Mouse (Mus musculus): ENCODE results near the gene Rrh. TPM values are rescaled to one million over a fixed set of nuclear protein-coding genes. Genes with fewer than 3 reads are reported as not detected.

Rrh gene
- total RNA-seq (2021): under 1 TPM; 0.13 to 0.96 TPM
- long read RNA-seq, experiment 1: 0 reads
- long read RNA-seq, experiment 2: 0 reads

DNA sequence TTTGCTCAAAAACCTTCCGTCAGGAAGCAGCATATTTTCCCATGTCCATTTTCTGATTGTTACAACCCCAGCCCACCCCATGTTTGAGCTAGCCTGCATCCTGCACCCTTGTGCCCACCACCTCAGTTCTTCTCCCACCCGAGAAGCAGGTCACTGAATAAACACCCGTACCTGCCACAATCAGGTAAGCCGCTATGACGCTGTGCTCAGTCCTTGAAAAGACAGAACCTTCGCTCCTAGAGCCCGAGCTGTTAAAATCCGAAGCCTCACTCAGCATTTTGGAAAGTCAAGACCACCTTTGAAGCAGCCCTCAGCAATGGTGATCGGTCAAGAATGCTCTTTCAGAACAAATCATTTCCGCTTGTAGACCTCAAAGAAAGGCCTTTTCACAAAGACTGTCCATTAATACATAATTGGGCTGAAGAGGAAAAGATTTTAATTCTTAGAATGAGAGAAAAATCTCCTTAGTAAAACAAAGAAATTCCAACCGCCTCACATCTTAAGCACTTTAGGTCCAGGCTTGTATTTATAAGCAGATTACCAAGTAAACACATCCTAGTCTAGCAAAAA, at the start of gene Rrh:
Gene Rrh (minus strand): TSS at position 382 of the 570 bp plus-strand sequence.
- DNase-seq (ENCODE audit: low spot score in 2 of 2): no peak

DNA sequence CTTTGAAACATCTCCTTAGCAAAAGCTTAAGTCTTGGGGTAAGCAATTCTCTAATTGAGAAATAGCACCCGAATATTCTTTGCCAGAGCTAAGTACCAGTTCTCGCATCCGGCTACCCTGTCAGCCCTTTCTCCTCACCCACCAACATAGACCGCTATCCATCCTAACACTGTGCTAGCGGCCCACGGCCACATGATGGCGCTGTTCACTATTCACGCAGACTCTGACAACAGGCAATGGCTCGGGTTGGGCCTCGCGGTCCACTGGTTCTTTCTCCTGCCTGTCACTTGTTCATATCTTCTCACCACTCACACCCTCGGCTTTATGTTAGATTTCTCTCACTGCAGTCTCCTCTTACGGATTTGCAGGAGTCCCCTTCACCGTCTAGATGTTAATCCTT, 41.3 kb upstream of the Rrh start:
- peak; percentile 27 to 29 for DNase-seq (ENCODE audit: low spot score in 2 of 2)

- DNase-seq (ENCODE audit: low spot score in 2 of 2): no peak
These were observed 40.2 kb upstream of the Rrh start for GRCm38 (mm10) chr3:129862592-129862991.

GRCm38 (mm10) chr3:129846846-129847245, 24.5 kb upstream of the Rrh start:
- DNase-seq (ENCODE audit: low spot score in 2 of 2): no peak

DNA sequence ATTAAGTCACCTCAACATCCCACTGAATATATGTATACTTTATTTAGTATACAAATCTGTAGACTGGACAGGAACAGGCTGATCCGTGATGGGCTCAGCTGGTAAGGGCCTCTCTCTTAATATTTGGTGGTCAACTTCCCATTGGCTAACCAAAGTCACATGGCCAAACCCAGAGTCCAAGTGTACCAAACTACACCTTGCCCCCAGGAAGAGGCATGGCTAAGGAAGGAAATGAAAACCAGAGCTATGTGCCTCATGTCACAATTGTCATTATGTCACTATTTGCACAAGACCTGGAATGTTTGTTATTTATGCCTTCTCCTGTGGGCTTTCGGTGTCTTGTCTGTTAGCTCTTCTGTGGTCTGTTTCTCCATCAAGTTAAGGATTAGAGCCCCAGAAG, 23.5 kb upstream of the Rrh start:
- no peak for DNase-seq (ENCODE audit: low spot score in 2 of 2)

DNA sequence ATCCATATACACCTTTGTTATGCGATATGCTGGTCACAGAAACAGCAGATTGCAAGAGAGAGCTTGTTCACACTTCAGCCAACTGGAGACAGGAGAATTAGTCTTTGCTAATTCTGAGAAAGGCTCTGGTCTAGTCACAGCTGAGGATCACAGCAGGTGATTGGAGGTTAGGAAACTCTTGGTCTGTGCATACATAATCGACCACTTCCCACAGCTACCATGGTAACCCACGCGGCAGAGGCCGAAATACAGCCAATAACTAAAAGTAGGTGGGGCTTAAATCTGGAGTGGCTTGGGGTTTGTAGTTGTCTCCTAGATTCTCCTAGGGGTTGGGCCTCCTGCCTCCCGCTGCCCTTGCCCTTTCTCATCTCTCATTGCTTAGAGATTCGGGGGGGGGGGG, 15.6 kb upstream of the Rrh start:
- no peak for DNase-seq (ENCODE audit: low spot score in 2 of 2)

- DNase-seq (ENCODE audit: low spot score in 2 of 2): no peak
These were observed 14.6 kb upstream of the Rrh start for GRCm38 (mm10) chr3:129836965-129837364.

DNA sequence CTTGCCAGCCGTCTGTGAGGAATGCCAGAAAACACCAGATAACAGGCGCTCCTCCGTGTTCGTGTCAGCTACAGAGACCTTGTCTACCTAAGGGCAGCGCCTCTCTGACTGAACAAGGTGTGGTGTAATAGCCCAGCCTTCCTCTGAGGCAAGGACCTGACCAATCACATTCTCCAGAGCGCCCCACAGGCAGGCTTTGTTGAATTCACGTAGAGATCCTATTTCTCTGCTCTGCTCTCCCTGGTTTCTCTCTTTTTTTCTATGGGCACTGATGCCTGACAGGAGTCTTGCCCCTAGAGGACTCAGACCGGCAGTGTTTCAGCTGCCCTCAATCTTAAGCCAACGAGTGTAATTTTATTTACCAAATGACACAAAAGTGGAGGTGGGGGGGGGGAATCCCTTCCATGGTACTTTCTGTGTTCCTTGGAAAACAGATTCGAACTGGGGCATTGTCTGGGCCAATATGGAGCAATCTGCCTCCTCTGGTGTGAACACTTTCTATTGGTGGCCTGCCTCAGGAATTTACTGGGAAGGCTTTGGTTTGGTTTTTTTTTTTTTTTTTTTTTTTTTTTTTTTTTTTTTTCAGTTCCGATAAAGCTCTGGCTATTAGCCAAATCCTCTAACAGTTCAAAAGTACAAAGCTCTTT, 13.8 kb upstream of the Rrh start:
- DNase-seq (ENCODE audit: low spot score in 2 of 2): no peak

GRCm38 (mm10) chr3:129835388-129835934, 13.1 kb upstream of the Rrh start, which contains the start of gene Cfi:
Gene Cfi (plus strand): TSS chr3:129835884.
- no peak for DNase-seq (ENCODE audit: low spot score in 2 of 2)

GRCm38 (mm10) chr3:129831035-129831568, 8.7 kb upstream of the Rrh start, which contains the start of gene Gar1:
Gene Gar1 (minus strand): TSS chr3:129831396.
- DNase-seq (ENCODE audit: low spot score in 2 of 2): peak; percentile 85 to 97

DNA sequence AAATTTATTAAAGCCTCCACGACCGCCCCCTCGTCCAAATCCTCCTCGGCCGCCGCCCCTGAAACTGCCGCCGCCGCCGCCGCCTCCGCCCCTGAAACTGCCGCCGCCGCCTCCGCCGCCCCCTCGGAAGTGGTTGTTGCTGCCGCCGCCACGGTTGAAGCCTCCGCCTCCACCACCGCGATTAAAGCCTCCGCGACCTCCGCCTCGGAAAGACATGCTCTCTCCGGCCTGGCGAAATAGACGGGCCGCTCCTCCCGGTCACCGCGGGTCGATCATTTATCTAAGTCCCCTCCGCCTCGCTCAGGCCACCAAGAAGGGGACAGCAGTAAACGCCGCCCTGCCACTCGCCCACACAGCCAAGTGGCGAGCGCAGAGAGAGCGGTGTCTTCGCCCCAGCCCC, 8.2 kb upstream of the Rrh start:
- DNase-seq (ENCODE audit: low spot score in 2 of 2): peak; percentile 34 to 52

- DNase-seq (ENCODE audit: low spot score in 2 of 2): no peak
These were observed 5.3 kb upstream of the Rrh start for GRCm38 (mm10) chr3:129827691-129828090.

DNA sequence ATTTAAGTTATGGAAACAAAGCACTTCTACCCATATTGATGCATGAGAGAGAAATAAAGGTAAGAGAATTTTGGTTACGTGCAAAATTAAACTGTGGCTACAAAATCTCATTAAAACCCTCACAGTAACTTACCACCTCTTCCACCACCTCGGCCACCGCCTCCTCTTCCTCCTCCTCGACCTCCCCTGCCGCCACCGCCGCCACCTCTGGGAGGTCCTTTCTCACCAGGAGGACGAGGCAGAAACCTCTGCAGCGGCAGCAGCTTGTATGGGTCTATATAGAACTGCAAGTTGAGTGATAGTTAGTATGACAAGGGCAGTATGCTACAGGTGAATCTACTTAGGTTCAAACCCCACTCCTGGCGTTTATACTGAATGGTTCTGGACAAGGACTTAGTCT, 4.3 kb upstream of the Rrh start:
- no peak for DNase-seq (ENCODE audit: low spot score in 2 of 2)

- no peak for DNase-seq (ENCODE audit: low spot score in 2 of 2)
These were observed 2.5 kb upstream of the Rrh start for GRCm38 (mm10) chr3:129824891-129825290.

- no peak for DNase-seq (ENCODE audit: low spot score in 2 of 2)
These were observed 1.8 kb upstream of the Rrh start for GRCm38 (mm10) chr3:129824146-129824545.

- DNase-seq (ENCODE audit: low spot score in 2 of 2): no peak
These were observed 906 bp upstream of the Rrh start for GRCm38 (mm10) chr3:129823293-129823692.

DNA sequence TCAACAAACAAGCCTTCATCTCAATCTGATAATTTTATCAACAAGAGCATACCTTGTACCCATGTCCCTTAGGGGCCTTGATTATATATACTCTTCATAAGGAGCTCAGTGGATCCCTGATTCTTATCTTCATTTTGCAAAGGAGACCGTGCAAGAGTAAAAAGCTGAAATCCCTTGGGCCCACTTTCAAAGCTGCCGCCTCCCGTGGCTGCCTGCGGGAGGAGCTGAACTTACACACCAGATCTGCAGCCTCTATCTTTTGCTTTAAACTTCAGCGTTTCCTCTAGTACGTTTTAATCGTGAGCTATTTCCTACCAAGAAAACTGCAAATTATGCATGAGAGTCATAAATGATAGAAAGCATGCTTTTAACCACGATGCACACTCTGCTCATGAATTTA, 651 bp downstream of the Rrh start:
- no peak for DNase-seq (ENCODE audit: low spot score in 2 of 2)

GRCm38 (mm10) chr3:129820847-129821246, 1.5 kb downstream of the Rrh start:
- DNase-seq (ENCODE audit: low spot score in 2 of 2): no peak

DNA sequence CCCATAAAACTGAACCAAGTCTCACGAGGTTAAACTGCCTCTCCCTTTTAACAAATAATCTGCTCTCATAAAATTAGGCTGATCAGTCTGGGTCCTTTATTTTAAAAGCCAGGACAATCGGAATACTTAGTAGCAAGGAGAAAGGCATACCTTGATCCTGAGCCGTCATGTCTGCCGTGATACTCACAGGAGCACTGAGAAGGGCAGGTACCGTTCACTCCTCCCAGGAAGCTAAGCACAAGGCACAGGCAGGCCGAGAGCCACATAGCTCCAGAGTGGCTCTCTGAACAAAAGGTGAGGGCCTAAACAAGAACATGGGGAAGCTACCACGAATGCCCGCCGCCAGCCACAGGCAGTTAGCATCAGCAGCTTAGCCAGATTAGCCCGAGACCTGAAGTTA, 18.6 kb downstream of the Rrh start, which contains the start of gene Lrit3:
Gene Lrit3 (minus strand): TSS at position 266 of the 400 bp plus-strand sequence.
- DNase-seq (ENCODE audit: low spot score in 2 of 2): no peak

DNA sequence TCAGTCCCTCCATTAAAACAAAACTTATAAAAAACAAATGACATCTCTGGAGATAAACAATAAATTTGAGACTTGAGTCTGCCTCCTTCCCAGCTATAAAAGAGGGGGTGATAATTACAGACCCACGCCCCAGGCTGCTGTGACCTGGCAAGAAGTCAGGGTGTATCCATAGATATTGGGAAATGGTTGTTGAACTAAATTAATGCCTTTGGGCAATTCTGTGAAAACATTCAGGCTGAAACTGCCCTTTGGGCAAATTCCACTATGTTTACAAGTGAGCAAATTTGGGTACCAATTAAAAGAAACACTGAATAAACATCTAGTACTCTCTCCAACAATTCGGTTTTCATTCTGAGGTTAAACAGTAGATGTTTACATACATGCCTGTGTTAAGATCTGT, 23.4 kb downstream of the Rrh start:
- DNase-seq (ENCODE audit: low spot score in 2 of 2): no peak

DNA sequence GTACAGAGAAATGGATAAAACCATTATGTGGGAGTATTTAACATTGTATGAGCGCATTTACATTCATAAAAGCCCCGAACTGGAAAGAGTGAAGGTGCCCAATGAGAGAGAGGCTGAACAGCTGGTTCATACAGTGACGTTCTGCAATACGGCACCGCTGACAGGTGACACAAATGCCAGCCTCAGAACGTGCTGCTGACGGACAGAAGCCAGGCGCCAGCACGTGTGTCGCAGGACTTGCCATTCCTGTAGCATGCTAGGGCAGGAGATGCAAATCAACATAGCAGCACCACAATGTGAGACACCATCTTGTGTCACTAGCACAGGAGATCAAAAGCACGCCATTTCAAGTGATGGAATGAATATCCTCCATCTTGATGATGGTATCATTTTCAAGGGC, 23.8 kb downstream of the Rrh start:
- DNase-seq (ENCODE audit: low spot score in 2 of 2): no peak

- DNase-seq (ENCODE audit: low spot score in 2 of 2): no peak
These were observed 25.0 kb downstream of the Rrh start for GRCm38 (mm10) chr3:129797341-129797740.
